Mouse (Mus musculus) myocyte (in vitro differentiated cells): ENCODE measurements at regions not wholly inside any gene's neighbourhood (a gene's known extent, or its start where the extent isn't known, plus 50 kb on each side); places are given as distances from the start of the nearest gene placed in this dataset.

Experiments used
- CEBPB ChIP-seq: IDR thresholded peaks from 2 replicates; pipeline ENCODE4 v1.6.1; 2011; ENCODE audit warnings: mild to moderate bottlenecking, moderate library complexity; ENCODE audit not compliant: poor library complexity, insufficient read depth, severe bottlenecking
- POLR2A ChIP-seq: IDR thresholded peaks from one replicate; pipeline ENCODE4 v1.6.1; 2011; ENCODE audit warnings: low read depth, mild to moderate bottlenecking, control low read depth, moderate library complexity; ENCODE audit not compliant: insufficient read length

DNA sequence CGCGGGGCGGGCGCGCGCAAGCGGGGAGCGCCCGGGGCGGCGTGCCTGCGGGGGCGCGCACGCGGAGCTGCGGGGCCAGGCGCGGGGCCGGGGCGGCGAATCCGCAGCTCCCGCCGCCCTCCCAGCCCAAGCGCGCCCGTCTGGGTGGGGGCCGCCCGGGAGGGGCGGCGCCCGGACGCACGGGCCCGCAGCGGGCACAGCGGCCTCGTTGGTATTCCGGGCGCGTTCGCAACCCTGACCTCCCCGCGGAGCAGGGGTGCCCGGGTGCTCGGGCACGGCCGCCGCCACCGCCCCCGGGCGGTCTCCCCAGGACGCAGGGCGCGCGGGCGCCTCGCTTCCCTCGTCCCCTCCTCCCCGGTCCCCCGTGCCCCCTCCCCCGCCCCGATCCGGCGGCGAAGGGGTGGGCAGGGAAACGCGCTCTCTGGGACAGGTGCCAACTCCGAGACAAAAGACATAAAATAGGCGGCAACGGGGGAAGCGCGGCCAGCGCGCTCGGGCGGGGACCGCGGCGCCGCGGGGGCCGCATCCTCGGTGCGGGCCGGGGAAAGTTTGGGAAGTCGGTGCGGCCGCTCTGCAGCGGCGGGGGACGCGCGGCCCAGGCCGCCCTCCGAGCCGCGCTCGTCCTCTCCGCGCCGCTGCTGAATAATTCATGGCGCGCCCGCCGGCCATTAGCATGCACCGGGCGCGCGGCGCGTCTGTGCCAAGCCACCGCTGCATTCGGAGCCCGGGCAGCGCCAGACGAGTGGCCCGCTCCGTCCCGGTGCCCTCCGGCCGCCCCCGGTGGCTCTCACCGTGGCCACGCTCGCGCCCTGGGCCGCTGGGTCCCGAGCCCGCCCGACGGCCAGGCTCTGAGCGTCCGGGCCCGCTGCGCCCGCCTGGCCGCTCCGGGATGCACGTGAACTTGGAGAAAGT lies 63.7 kb upstream of the Ppara start:
- TF ChIP-seq CEBPB (no peak), POLR2A (peak; percentile 90)
